Mouse (Mus musculus) myocyte (in vitro differentiated cells): ENCODE data around the gene Ctcfl. TPM values are rescaled to one million over a fixed set of nuclear protein-coding genes. Genes with fewer than 3 reads are reported as not detected.

ENCODE experiments used
- H3K27me3 ChIP-seq: one replicate; pipeline ENCODE4 v1.6.1; 2011; ENCODE audit not compliant: control insufficient read depth, insufficient read depth, insufficient read length
- H3K36me3 ChIP-seq: one replicate; pipeline ENCODE4 v1.6.1; 2011; ENCODE audit not compliant: control insufficient read depth, insufficient read depth
- H3K4me2 ChIP-seq: one replicate; pipeline ENCODE4 v1.6.1; 2011; ENCODE audit warnings: low read depth, control low read depth
- H3K4me3 ChIP-seq: one replicate; pipeline ENCODE4 v1.5.1; 2011; ENCODE audit warnings: mild to moderate bottlenecking, control low read depth, moderate library complexity
- H3K79me2 ChIP-seq: one replicate; pipeline ENCODE4 v1.6.1; 2011; ENCODE audit not compliant: control insufficient read depth, insufficient read depth
- H3ac ChIP-seq: one replicate; pipeline ENCODE4 v1.6.1; 2011; ENCODE audit not compliant: control insufficient read depth, insufficient read length
- CEBPB ChIP-seq: IDR thresholded peaks from 2 replicates; pipeline ENCODE4 v1.6.1; 2011; ENCODE audit warnings: mild to moderate bottlenecking, moderate library complexity; ENCODE audit not compliant: poor library complexity, insufficient read depth, severe bottlenecking
- E2F4 ChIP-seq: IDR thresholded peaks from one replicate; pipeline ENCODE4 v1.6.1; 2011; ENCODE audit warnings: mild to moderate bottlenecking, control low read depth, moderate library complexity; ENCODE audit not compliant: insufficient read depth
- MAX ChIP-seq: IDR thresholded peaks from one replicate; pipeline ENCODE4 v1.6.1; 2011; ENCODE audit warnings: low read depth, mild to moderate bottlenecking, control low read depth
- MYOD1 ChIP-seq, 3 experiments: IDR thresholded peaks; one replicate each; pipeline ENCODE4 v1.6.1; 2011; ENCODE audit warnings: control low read depth in 2 of 3, low read depth in 2 of 3, mild to moderate bottlenecking in 2 of 3, moderate library complexity in 1 of 3; ENCODE audit not compliant: insufficient read length in 2 of 3, control insufficient read depth in 1 of 3
- MYOG ChIP-seq, 3 experiments: IDR thresholded peaks; one replicate each; pipeline ENCODE4 v1.6.1; 2011; ENCODE audit warnings: control low read depth in 2 of 3, low read depth in 2 of 3, mild to moderate bottlenecking in 2 of 3; ENCODE audit not compliant: insufficient read length in 2 of 3, control insufficient read depth in 1 of 3, insufficient read depth in 1 of 3
- POLR2A ChIP-seq: IDR thresholded peaks from one replicate; pipeline ENCODE4 v1.6.1; 2011; ENCODE audit warnings: low read depth, mild to moderate bottlenecking, control low read depth, moderate library complexity; ENCODE audit not compliant: insufficient read length
- POLR2AphosphoS2 ChIP-seq: IDR thresholded peaks from one replicate; pipeline ENCODE4 v1.6.1; 2011; ENCODE audit warnings: low read depth, control low read depth; ENCODE audit not compliant: insufficient read length
- REST ChIP-seq: IDR thresholded peaks from one replicate; pipeline ENCODE4 v1.6.1; 2011; ENCODE audit warnings: mild to moderate bottlenecking, control low read depth, moderate library complexity; ENCODE audit not compliant: insufficient read depth, insufficient read length
- SRF ChIP-seq: IDR thresholded peaks from one replicate; pipeline ENCODE4 v1.6.1; 2011; ENCODE audit warnings: low read depth; ENCODE audit not compliant: control insufficient read depth, insufficient read length
- TCF12 ChIP-seq: IDR thresholded peaks from one replicate; pipeline ENCODE4 v1.6.1; 2011; ENCODE audit warnings: mild to moderate bottlenecking, control low read depth; ENCODE audit not compliant: poor library complexity, insufficient read depth, severe bottlenecking
- TCF3 ChIP-seq: IDR thresholded peaks from one replicate; pipeline ENCODE4 v1.6.1; 2011; ENCODE audit warnings: low read depth, control low read depth; ENCODE audit not compliant: insufficient read length
- USF1 ChIP-seq: IDR thresholded peaks from one replicate; pipeline ENCODE4 v1.6.1; 2011; ENCODE audit warnings: low read depth, mild to moderate bottlenecking, control low read depth, moderate library complexity
- polyA plus RNA-seq: library from polyadenylated mRNA; unstranded; fragments of >200 nt; fragmentation: generic; extraction: Trizol; gene quantifications from one replicate; pipeline ENCODE4 v1.2.1, GENCODE M21; 2012; ENCODE audit warnings: missing spikeins

The Ctcfl gene
- polyA plus RNA-seq, 1 experiment, result not detected

DNA sequence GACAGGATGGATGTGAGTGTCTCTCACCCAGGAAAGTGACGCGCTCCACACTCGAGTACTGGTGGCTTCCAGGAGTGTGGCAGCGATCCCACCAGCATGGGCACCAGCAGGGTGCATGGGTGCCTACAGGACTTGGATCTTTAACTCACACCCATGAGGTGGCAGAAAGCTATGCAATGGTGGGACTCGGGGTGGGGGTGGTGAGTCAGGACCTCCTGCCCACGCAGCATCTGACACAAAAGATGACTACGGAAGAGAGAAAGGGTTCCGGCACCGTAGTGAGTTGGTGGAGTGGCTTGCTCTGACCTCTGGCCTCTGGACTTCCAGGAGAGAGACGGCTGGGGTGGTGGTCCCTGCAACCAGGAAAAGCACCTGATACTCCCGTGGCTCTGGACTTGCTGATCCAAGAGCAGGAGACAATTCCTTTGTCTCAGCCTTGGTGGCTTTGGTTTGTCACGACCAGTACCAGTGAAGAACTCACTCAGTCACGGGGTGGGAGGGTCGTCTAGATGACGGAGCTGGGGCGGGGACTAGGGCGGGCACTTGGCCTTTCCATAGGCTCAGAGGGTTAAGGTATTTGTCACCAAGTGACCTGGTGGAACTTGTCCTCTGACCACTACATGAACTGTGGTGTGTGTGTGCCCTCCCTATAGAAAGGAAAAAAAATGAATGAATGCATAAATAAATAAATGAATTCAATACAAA lies 71.1 kb downstream of the Ctcfl start:
- H3K79me2 ChIP-seq, result no peaks in the 10 kb centered on the region
- H3ac ChIP-seq, result no peak overlapping the region
- H3K4me2 ChIP-seq, result no peak overlapping the region
- no peak overlapping the region for H3K4me3 ChIP-seq
- H3K27me3 ChIP-seq, result no peaks in the 10 kb centered on the region
- no peaks in the 10 kb centered on the region for H3K36me3 ChIP-seq
- TF ChIP-seq SRF, result no peak

DNA sequence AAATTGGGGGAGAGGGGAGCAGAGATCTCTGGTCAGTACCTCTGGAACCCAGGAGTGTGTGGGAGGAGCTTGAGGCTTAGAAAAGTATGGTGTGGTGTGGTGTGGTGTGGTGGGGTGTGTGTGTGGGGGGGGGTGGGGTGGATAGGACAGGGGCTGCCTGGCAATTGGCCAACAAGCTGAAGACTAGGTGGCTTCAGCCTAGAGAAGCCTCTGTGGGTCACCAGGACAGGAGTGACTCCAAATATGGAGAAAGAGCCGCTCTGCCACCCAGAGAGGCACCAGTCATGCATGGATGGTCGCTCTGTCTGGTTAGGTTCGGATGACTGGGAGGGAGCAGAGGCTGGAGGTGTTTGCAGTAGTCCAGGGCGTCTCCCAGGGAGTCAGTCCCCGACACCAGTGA lies 71.9 kb downstream of the Ctcfl start:
- Histone ChIP-seq H3K79me2 (no peaks in the 10 kb centered on the region), H3K27me3 (no peaks in the 10 kb centered on the region), H3K4me2 (no peak overlapping the region), H3K36me3 (no peaks in the 10 kb centered on the region), H3K4me3 (no peak overlapping the region), H3ac (no peak overlapping the region)
- TF ChIP-seq SRF, result no peak
- TF ChIP-seq MYOG (IDR thresholded peaks at IDR 0.05; ENCODE audit: control insufficient read depth in 1 of 3, insufficient read depth in 1 of 3, insufficient read length in 2 of 3, low read depth in 2 of 3), result no peak
- TF ChIP-seq USF1, result no peak
- TF ChIP-seq MAX, result no peak
- TF ChIP-seq E2F4, result no peak
- TF ChIP-seq REST, result no peak
- TF ChIP-seq POLR2AphosphoS2, result no peak
- TF ChIP-seq TCF3, result no peak
- no peak for TF ChIP-seq TCF12
- no peak for TF ChIP-seq POLR2A
- TF ChIP-seq MYOD1 (IDR thresholded peaks at IDR 0.05; ENCODE audit: control insufficient read depth in 1 of 3, insufficient read length in 2 of 3, low read depth in 2 of 3), result no peak
- TF ChIP-seq CEBPB, result no peak

DNA sequence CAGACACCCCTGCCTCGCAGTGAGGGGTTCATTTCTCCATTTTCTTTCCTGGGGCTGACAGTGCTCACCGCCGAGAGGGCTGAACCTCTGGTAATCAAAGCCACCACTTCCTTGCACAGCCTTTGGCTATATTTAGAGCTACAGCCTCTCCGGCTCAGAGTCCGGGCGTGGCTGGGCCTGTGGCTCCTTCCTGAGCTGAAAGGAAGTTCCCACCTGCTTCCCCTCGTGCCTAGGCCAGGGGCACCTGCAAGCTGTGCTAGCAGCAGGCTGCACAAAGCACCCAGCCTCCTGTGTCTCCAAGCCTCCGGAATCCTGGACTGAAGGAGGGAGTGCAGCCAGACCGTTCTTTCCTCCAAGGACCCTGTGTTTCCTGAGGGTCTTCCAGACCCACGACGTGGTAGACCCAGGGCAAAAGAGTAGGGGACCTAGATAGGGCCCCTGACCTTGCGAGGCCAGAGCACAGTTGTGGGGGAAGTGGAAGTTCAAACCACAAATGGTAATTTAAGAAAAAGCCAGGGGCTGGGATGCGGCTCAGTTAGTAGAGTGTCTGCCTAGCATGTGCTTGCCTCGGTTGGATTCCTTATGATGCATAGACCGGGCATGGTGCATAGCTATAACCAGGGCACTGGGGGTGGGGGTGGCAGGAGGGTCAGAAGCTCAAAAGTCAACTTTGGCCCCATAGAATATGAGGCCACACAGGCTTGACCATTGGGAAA lies 72.6 kb downstream of the Ctcfl start:
- Histone ChIP-seq H3K36me3 (no peaks in the 10 kb centered on the region), H3ac (no peak overlapping the region), H3K4me2 (peak overlapping the region; percentile 42), H3K27me3 (no peaks in the 10 kb centered on the region), H3K79me2 (no peaks in the 10 kb centered on the region), H3K4me3 (no peak overlapping the region)
- TF ChIP-seq POLR2A (no peak), POLR2AphosphoS2 (no peak), CEBPB (no peak), MAX (no peak), TCF12 (no peak), MYOD1 (IDR thresholded peaks at IDR 0.05; ENCODE audit: control insufficient read depth in 1 of 3, insufficient read length in 2 of 3, low read depth in 2 of 3) (peak in 2 of 3 experiments; percentile 39 to 79), MYOG (IDR thresholded peaks at IDR 0.05; ENCODE audit: control insufficient read depth in 1 of 3, insufficient read depth in 1 of 3, insufficient read length in 2 of 3, low read depth in 2 of 3) (peak in 2 of 3 experiments; percentile 25 to 86), E2F4 (no peak), USF1 (no peak), REST (no peak), TCF3 (no peak)

DNA sequence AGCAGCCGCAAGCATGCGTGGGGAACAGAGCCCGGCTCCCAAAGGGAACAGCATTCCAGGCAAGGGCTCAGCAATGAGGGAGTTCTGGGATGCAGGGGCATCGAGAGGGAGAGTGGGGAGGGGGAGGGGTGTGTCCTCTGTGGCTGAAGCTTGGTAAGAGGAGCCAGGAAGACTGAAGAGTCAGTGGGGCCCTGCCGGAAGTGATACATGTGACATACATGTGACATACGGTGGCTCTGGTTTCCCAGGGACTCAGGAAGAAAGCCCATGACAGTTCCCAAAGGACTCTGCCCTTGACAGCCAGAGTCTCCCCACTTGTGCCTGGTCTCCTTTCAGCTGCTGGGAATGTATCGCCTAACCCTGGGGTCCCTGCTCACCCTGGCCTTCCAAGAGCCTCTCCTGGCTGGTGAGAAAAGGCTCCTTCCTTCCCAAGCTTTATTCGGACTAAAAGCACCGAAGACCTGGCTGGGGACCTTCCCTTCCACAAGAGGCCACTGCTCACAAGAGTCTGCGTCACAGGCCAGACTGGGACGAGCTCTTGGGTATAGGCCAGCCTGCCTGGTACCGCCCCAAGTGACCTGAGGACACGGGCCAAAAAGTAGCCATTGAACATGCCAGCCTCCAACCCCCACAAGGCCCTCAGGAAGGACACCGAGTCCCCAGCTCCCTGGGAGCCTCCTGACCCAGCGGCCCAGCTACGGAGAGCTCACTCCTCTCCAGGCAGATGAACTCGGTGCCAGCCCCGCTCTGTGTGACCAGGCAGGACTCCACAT lies 74.9 kb downstream of the Ctcfl start:
- Histone ChIP-seq H3K27me3 (no peaks in the 10 kb centered on the region), H3ac (no peak overlapping the region), H3K79me2 (no peaks in the 10 kb centered on the region), H3K4me2 (no peak overlapping the region), H3K36me3 (no peaks in the 10 kb centered on the region), H3K4me3 (no peak overlapping the region)
- TF ChIP-seq TCF3, result no peak
- no peak for TF ChIP-seq MAX
- TF ChIP-seq CEBPB, result no peak
- TF ChIP-seq SRF, result no peak
- TF ChIP-seq REST, result no peak
- no peak for TF ChIP-seq POLR2A

Other genes with a start within 250 kb of the Ctcfl start
- gene Bmp7, start 179.2 kb downstream of the Ctcfl start, polyA plus RNA-seq, result not detected
- not detected for gene Spo11, start 141.8 kb downstream of the Ctcfl start, polyA plus RNA-seq
- gene Rae1, start 119.4 kb downstream of the Ctcfl start, polyA plus RNA-seq, result 68.4 TPM
- 124 TPM for gene Rbm38, start 99.0 kb downstream of the Ctcfl start, polyA plus RNA-seq
- not detected for gene Pck1, start 33.5 kb upstream of the Ctcfl start, polyA plus RNA-seq
- 1.1 TPM for gene Zbp1, start 99.4 kb upstream of the Ctcfl start, polyA plus RNA-seq
- 260 TPM for gene Pmepa1, start 157.0 kb upstream of the Ctcfl start, polyA plus RNA-seq